Mouse (Mus musculus) testis, adult 2 months (tissue): ENCODE results near the gene Ccdc177.

Source experiments
- CTCF ChIP-seq: fragments of 200-500 bp; IDR thresholded peaks from 2 replicates; pipeline ENCODE4 v1.5.1; 2012; ENCODE audit warnings: low read depth, mild to moderate bottlenecking, inconsistent platforms, low read length, moderate library complexity; ENCODE audit not compliant: control insufficient read depth, insufficient read depth, insufficient replicate concordance
- POLR2A ChIP-seq: fragments of 200-500 bp; IDR thresholded peaks from 2 replicates; pipeline ENCODE4 v1.6.1; 2012; ENCODE audit warnings: low read depth, mild to moderate bottlenecking, inconsistent platforms, low read length, moderate library complexity; ENCODE audit not compliant: control insufficient read depth

DNA sequence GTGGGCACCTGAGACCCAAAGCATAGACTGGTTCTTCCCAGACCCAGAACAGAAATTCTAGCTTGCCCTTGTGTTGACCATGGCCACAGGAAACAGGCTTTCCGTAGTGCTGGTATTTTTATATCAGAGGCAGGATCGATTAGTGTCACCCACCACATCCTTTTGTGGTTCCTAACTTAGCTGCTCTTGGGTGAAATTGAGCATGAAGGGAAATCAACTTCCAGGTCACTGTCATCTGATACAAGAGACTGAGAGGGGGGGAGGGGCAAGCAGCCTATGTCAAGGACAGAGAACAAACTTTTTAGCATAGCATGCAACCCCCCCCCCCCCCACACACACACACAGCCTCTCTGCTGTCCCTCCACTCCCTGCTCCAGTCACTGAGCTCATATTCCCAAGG lies 41.3 kb downstream of the Ccdc177 start:
- TF ChIP-seq CTCF: no peak
- TF ChIP-seq POLR2A: no peak
